Mouse (Mus musculus): Measurements from ENCODE around the gene Afap1. TPM values are rescaled to one million over a fixed set of nuclear protein-coding genes. Genes with fewer than 3 reads are reported as not detected.

Afap1 gene
- total RNA-seq, 2 experiments from 2014 or later, result 7.4 to 8.3 TPM

GRCm38 (mm10) chr5:35900401-35901225 lies 7.5 kb downstream of the Afap1 start:
- no peak for DNase-seq
- TF ChIP-seq CTCF (IDR thresholded peaks at IDR 0.05), result no peak
- intact Hi-C loops (cut with DNase I), result no loop called here
- Histone ChIP-seq H3K4me3 (no peak overlapping the region), H3K27ac (peak overlapping the region; percentile 57)

- H3K4me3 ChIP-seq, result no peak overlapping the region
- intact Hi-C loops (cut with DNase I), result no loop called here
- peak overlapping the region; percentile 35; the same call in 1 of the 2 replicates for H3K27ac ChIP-seq
- TF ChIP-seq CTCF (IDR thresholded peaks at IDR 0.05), result no peak
- DNase-seq, result no peak
Measured at GRCm38 (mm10) chr5:35901226-35901809, 8.2 kb downstream of the Afap1 start.

GRCm38 (mm10) chr5:35903456-35903855 lies 10.3 kb downstream of the Afap1 start:
- no peak for DNase-seq
- TF ChIP-seq CTCF (IDR thresholded peaks at IDR 0.05), result no peak
- Histone ChIP-seq H3K27ac (no peak overlapping the region; the same call in 1 of the 2 replicates), H3K4me3 (no peak overlapping the region)
- intact Hi-C loops (cut with DNase I), result no loop called here

DNA sequence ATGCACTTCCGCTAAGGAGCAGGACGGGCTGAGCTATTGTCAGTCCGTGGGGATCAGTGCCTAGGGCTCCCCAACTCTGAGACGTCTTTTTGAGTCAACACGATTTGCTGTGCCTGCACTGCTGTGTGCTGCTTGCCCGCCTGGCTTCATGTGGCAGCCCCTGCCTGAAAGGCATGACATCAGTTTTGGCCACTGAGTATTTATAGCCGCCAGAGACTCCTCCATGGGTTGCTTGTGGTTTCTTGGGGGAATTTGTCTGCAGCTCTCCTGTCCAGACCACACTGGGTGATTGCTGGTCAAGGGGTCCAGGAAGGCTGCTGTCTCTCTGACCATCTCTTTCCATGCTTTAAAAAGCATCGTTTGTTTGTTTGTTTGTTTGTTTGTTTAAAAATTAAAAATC lies 12.2 kb downstream of the Afap1 start:
- Histone ChIP-seq H3K4me3 (peak overlapping the region; percentile 17), H3K27ac (peak overlapping the region; percentile 53)
- intact Hi-C loops (cut with DNase I), result no loop called here
- TF ChIP-seq CTCF (IDR thresholded peaks at IDR 0.05), result no peak
- DNase-seq, result peak; percentile 47

- DNase-seq, result no peak
- peak overlapping the region; percentile 82 for H3K27ac ChIP-seq
- no peak overlapping the region for H3K4me3 ChIP-seq
- no peak for TF ChIP-seq CTCF (IDR thresholded peaks at IDR 0.05)
- intact Hi-C loops (cut with DNase I), result no loop called here
Measured at GRCm38 (mm10) chr5:35907090-35907489, 14.0 kb downstream of the Afap1 start.

DNA sequence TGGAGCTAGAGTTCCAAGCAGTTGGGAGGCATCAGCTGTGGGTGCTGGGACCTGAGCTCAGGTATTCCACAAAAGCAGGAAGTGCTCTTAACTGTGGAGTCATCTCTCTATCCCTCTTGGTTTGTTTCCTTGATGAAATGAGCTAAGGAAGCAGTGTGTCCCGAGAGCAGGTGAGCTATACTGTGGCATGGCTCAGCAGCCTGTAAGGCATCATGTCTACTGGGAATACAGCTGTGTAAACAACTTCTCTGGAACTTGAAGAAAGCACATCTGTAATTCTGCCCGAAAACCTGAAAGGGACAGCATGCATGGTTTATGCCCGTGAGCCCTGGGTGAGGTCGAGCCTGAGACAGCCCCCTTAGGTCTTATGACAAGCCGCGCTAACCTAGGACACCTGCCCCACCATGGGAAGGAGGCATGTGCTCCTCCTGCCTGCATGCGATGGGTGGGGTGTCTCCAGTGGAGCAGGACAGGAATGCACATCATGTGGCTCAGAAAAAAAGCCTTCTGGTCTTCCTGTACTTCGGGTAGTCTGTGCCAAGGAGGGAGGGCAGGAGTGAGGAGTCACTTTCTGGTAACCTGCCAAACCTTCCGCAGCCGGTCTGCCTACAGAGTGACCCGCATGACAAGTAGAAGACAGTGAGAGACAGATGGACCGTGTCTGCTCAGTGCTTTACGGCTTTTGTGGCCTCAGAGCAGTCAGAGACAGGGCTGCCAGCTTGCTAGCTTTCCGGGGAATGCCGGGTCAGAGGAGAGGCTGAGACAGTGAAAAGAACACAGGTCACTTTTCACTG lies 14.7 kb downstream of the Afap1 start:
- TF ChIP-seq CTCF (IDR thresholded peaks at IDR 0.05), result no peak
- intact Hi-C loops (cut with DNase I), result no loop called here

GRCm38 (mm10) chr5:35908626-35909443 lies 15.7 kb downstream of the Afap1 start:
- intact Hi-C loops (cut with DNase I), result no loop called here
- no peak for TF ChIP-seq CTCF (IDR thresholded peaks at IDR 0.05)
- Histone ChIP-seq H3K4me3 (peak overlapping the region; percentile 55), H3K27ac (peak overlapping the region; percentile 82)
- no peak for DNase-seq

More for the DNA sequence above, 14.7 kb downstream of the Afap1 start:
- Histone ChIP-seq H3K27ac (peak overlapping the region; percentile 82), H3K4me3 (peak overlapping the region; percentile 55)
- peak; percentile 62 for DNase-seq

GRCm38 (mm10) chr5:35915629-35916300 lies 22.6 kb downstream of the Afap1 start:
- intact Hi-C loops (cut with DNase I), result no loop called here
- no peak for TF ChIP-seq CTCF (IDR thresholded peaks at IDR 0.05)
- H3K4me3 ChIP-seq, result no peak overlapping the region
- DNase-seq, result peak; percentile 52
- peak overlapping the region; percentile 67 for H3K27ac ChIP-seq

GRCm38 (mm10) chr5:35916666-35917065 lies 23.5 kb downstream of the Afap1 start:
- Histone ChIP-seq H3K27ac (0 out of 2 replicates have a peak overlapping the region, but pooled peaks have one; percentile 16), H3K4me3 (no peak overlapping the region)
- no peak for DNase-seq
- no peak for TF ChIP-seq CTCF (IDR thresholded peaks at IDR 0.05)
- intact Hi-C loops (cut with DNase I), result no loop called here

DNA sequence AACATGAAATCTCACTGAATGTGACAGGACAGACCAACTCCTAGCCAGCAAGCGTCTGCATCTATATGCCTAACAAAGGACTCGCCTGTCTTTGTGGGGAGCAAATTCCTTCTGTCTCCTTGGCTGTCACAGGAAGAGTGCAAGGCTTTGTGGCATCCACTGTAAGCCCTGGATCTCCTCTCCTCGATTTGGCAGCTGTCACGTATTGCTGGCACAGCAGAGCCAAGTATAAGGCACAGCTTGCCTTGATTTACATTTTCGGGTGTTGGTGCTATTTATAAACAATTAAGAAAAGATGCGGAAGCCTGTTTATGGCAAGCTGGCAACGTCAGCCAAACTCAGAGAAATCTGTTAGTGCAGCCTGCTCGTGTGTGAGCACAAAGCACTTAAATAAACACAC lies 25.3 kb downstream of the Afap1 start:
- Histone ChIP-seq H3K27ac (peak overlapping the region; percentile 68), H3K4me3 (peak overlapping the region; percentile 54)
- no peak for TF ChIP-seq CTCF (IDR thresholded peaks at IDR 0.05)
- intact Hi-C loops (cut with DNase I), result no loop called here
- DNase-seq, result no peak

DNA sequence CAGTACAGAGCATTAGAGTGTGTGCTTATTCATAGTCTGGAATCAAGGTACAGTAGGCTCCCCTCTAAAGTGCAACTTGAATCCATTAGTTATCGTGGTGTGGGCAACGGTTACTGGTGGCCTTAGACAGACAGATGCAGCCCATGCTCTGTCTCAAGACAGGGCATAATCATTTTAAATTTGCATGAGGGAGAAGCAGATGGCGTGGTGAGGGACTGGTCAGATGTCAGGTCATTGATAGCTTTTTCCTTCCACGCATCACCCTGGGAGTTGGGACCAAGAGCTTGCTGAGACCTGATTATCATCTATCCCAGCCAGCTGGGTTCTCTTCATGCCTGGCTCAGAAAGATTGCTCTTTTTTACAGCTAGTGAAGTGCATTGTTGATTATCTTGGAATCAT lies 27.0 kb downstream of the Afap1 start:
- H3K4me3 ChIP-seq, result no peak overlapping the region
- H3K27ac ChIP-seq, result peak overlapping the region; percentile 68
- no peak for TF ChIP-seq CTCF (IDR thresholded peaks at IDR 0.05)
- intact Hi-C loops (cut with DNase I), result no loop called here
- no peak for DNase-seq
